Mouse (Mus musculus): ENCODE data around the gene Mfap3l. TPM values are rescaled to one million over a fixed set of nuclear protein-coding genes. Genes with fewer than 3 reads are reported as not detected.
"Not testable (repeated sequence)": the region's sequence is repeated elsewhere in the genome, so short reads cannot be mapped to it uniquely, and the experiment has no call there.

Mfap3l gene
- polyA plus RNA-seq, 1 experiment from 2014 or later: 0.27 TPM

DNA sequence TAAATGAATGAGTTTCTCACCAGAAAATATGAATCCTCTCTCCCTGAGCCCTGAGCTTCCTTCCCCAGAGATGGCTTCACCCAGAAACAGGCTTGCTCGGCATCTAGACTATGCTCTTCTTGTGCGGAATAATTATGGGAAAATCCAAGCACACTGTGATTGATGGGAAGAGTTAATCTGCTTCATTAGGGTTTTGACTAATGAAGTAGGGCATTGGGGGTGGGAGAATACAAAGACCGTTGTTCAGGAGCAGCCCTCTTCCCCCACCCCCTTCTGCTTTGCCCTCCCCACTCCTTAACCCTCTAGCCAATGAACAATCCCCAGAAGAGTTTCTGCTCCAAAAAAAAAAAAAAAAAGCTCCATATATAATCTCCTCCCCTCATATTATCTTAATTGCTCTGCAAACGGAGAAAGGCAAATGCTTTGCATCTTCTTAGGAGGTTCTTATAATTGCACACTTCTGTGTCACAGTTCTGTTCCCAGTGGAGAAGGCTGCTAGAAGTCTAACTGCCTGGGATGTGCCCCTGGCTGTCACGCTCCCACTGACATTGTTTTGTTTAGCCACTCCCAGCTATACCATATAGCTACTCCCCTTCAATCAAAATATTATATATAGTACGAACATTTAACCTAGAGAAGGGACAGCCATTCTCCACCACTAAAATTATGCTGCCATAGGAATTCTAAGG lies 24.9 kb downstream of the Mfap3l start:
- no peak overlapping the region for H3K9ac ChIP-seq
- H3K27ac ChIP-seq: no peak overlapping the region
- ATAC-seq (ENCODE audit: low read depth) (no peak), DNase-seq (no peak)
- H3K9me3 ChIP-seq (replicated peaks): no peaks in the 10 kb centered on the region
- WGBS (ENCODE audit: insufficient replicate concordance): 53% methylated on average over 6 of the region's 6 CpGs
- no peak overlapping the region for H3K4me2 ChIP-seq
- no peak overlapping the region for H3K4me3 ChIP-seq (replicated peaks)
- no peaks in the 10 kb centered on the region for H3K36me3 ChIP-seq
- H3K27me3 ChIP-seq: no peaks in the 10 kb centered on the region
- H3K4me1 ChIP-seq (replicated peaks): no peaks in the 10 kb centered on the region

DNA sequence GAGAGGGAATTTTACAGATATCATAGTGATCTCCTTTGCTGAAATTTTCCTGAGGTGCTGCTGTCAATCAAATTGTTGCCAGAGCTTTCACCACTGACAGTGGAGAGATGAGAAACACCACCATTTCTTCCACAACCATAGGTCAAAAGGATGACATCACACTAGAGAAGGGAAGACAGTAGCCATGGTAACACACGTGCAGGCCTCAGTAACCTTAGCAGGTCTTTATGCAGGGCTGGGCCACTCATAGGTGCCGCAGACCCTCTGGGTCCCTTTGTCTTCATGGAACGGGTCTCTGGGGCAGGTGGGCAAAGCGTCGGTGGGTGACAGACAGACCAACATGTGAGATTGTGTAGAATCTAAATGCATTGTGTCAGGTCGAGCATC lies 25.5 kb downstream of the Mfap3l start:
- ATAC-seq (ENCODE audit: low read depth) (no peak), DNase-seq (no peak)
- no peaks in the 10 kb centered on the region for H3K9me3 ChIP-seq (replicated peaks)
- 68% methylated on average over 6 of the region's 6 CpGs for WGBS (ENCODE audit: insufficient replicate concordance)
- no peaks in the 10 kb centered on the region for H3K27me3 ChIP-seq
- H3K4me2 ChIP-seq: no peak overlapping the region
- no peak overlapping the region for H3K9ac ChIP-seq
- H3K36me3 ChIP-seq: no peaks in the 10 kb centered on the region
- no peaks in the 10 kb centered on the region for H3K4me1 ChIP-seq (replicated peaks)
- no peak overlapping the region for H3K27ac ChIP-seq
- no peak overlapping the region for H3K4me3 ChIP-seq (replicated peaks)

DNA sequence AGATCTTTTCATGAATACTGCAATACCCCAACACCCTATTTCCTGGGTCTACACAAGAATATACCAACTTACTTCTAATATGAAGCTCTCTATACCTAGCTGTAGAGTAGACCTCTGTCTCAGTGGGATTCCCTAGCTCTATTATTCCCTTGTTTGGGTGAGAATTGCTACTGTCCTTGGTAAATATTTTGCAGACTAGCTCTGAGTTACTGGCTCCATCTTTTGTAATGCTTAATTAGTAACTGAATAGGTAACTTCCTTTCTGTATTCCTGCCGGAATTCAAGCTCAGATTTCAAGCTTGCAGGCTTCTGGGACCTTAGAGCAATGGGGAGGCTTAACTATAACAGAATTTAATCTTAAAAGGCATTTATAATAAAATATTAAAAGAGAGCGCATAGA lies 26.1 kb downstream of the Mfap3l start:
- H3K9me3 ChIP-seq (replicated peaks); H3K27ac ChIP-seq; ATAC-seq (ENCODE audit: low read depth); H3K4me2 ChIP-seq; H3K9ac ChIP-seq; H3K27me3 ChIP-seq; H3K4me1 ChIP-seq (replicated peaks); DNase-seq; H3K4me3 ChIP-seq (replicated peaks); H3K36me3 ChIP-seq: not testable (repeated sequence)
- 64% methylated on average over 2 of the region's 2 CpGs for WGBS (ENCODE audit: insufficient replicate concordance)

DNA sequence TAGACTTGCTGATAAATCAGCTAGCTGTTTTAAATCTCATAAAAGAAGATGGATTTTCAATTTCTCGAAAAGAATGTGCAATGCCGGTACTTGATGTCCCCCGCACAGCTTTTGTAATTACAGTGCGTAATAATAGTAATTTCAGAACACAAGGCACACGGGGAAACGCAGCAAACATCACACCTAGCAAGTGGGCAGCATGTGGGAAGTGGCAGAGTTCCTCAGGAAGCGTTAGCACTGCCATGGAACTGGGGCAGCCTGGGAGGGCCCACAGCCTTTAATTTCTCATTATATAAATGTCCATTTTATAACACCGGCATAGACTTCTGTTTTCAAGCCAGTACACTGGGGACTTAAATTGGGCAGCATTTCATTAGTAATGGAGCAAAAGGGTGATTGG lies 27.1 kb downstream of the Mfap3l start:
- Histone ChIP-seq H3K27me3 (no peaks in the 10 kb centered on the region), H3K4me2 (no peak overlapping the region), H3K4me3 (replicated peaks) (no peak overlapping the region), H3K4me1 (replicated peaks) (no peaks in the 10 kb centered on the region), H3K9me3 (replicated peaks) (no peaks in the 10 kb centered on the region), H3K9ac (no peak overlapping the region), H3K27ac (no peak overlapping the region), H3K36me3 (no peaks in the 10 kb centered on the region)
- ATAC-seq (ENCODE audit: low read depth) (no peak), DNase-seq (no peak)
- 76% methylated on average over 8 of the region's 8 CpGs for WGBS (ENCODE audit: insufficient replicate concordance)

DNA sequence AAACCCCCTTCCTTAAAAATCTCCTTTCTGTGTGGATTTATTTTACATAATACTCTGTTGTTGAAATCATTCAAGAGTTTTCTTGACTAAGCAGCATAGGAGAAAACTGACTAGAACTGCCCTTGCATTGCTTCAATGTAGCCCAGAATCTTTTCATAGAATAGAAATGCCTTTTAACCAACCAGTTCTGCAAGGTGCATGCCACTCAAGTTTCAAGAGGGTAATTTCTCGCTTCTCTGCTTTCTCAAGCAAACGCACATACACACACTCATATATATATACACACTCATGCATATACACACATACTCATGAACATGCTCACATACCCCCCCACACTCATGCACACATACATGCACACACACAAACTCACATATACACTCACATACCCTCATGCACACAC lies 28.6 kb downstream of the Mfap3l start:
- no peak overlapping the region for H3K27ac ChIP-seq
- no peak overlapping the region for H3K4me2 ChIP-seq
- 72% methylated on average over 2 of the region's 2 CpGs for WGBS (ENCODE audit: insufficient replicate concordance)
- no peak overlapping the region for H3K9ac ChIP-seq
- H3K9me3 ChIP-seq (replicated peaks): no peaks in the 10 kb centered on the region
- H3K36me3 ChIP-seq: no peaks in the 10 kb centered on the region
- ATAC-seq (ENCODE audit: low read depth) (no peak), DNase-seq (no peak)
- H3K4me1 ChIP-seq (replicated peaks): no peaks in the 10 kb centered on the region
- no peak overlapping the region for H3K4me3 ChIP-seq (replicated peaks)
- H3K27me3 ChIP-seq: no peaks in the 10 kb centered on the region

DNA sequence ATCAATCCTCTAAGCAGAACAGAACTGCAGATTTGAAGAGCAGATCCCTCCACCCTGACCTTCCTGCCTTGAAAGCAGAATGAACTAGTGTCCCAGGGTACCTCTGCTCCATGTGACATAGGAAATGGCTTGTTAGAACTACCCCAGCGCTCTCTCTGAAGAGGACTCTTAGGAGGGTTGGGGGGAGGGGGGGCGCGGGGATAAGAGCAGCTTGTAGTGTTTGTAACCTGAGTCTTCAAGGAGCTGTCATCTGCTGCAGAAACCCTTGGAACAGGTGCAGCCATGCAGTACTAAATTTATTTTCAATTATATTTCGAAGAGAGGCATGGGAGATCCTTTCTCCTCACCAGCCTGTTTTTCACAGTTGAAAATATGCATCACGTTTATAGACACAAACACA lies 30.9 kb downstream of the Mfap3l start:
- Histone ChIP-seq H3K36me3 (no peaks in the 10 kb centered on the region), H3K27me3 (no peaks in the 10 kb centered on the region), H3K4me1 (replicated peaks) (no peaks in the 10 kb centered on the region), H3K27ac (no peak overlapping the region), H3K9ac (no peak overlapping the region), H3K9me3 (replicated peaks) (no peaks in the 10 kb centered on the region), H3K4me3 (replicated peaks) (no peak overlapping the region), H3K4me2 (no peak overlapping the region)
- 57% methylated on average over 5 of the region's 5 CpGs for WGBS (ENCODE audit: insufficient replicate concordance)
- ATAC-seq (ENCODE audit: low read depth) (no peak), DNase-seq (no peak)

DNA sequence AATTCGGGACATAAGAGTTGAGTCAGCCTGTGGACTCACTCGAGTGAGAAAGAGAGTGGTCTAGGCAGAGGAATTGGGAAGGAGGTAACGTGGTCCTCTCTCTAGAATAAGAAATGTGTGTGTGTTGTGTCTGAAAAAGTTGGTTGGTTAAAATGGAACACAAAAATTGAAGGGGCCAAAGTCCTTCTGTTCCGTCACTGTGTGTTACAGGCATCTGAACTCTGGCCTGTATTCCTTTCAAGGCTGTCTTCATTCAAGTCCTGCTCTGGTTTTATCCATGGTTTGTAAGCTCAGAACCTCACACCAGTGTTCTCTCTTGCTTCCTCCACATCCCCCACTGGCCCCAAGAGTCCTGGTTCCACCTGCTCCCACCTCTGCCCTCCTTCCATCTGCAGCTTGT lies 33.2 kb downstream of the Mfap3l start:
- ATAC-seq (ENCODE audit: low read depth): no peak
- no peak overlapping the region for H3K27ac ChIP-seq
- no peaks in the 10 kb centered on the region for H3K36me3 ChIP-seq
- H3K4me3 ChIP-seq (replicated peaks): no peak overlapping the region
- no peak overlapping the region for H3K9ac ChIP-seq
- DNase-seq: no peak
- H3K27me3 ChIP-seq: no peaks in the 10 kb centered on the region
- no peak overlapping the region for H3K4me2 ChIP-seq
- H3K4me1 ChIP-seq (replicated peaks): no peaks in the 10 kb centered on the region
- 49% methylated on average over 4 of the region's 4 CpGs for WGBS (ENCODE audit: insufficient replicate concordance)
- no peaks in the 10 kb centered on the region for H3K9me3 ChIP-seq (replicated peaks)

DNA sequence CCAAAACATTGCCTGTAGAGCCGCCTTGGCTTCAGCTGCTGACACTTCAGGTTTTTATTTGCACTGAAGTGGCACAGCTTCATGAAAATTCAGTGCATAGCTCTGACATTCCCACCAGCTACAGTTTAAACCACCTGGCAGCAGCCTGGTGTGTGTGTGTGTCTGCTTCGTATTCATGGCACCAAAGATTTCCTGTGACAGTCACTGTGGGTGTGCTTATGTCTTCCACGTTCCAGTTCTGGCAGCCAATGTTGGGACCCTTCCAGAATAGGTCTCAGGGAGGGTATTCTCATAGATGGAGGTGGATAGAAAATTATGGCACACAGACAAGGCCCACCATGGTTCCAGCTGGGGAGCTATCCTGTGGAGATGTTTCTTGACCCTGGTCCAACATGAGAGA lies 34.2 kb downstream of the Mfap3l start:
- ATAC-seq (ENCODE audit: low read depth): no peak
- Histone ChIP-seq H3K27ac (no peak overlapping the region), H3K9me3 (replicated peaks) (no peaks in the 10 kb centered on the region), H3K4me3 (replicated peaks) (no peak overlapping the region), H3K27me3 (no peaks in the 10 kb centered on the region), H3K4me2 (no peak overlapping the region), H3K4me1 (replicated peaks) (no peaks in the 10 kb centered on the region), H3K9ac (no peak overlapping the region), H3K36me3 (no peaks in the 10 kb centered on the region)
- no peak for DNase-seq
- WGBS (ENCODE audit: insufficient replicate concordance): 54% methylated on average over 3 of the region's 3 CpGs

DNA sequence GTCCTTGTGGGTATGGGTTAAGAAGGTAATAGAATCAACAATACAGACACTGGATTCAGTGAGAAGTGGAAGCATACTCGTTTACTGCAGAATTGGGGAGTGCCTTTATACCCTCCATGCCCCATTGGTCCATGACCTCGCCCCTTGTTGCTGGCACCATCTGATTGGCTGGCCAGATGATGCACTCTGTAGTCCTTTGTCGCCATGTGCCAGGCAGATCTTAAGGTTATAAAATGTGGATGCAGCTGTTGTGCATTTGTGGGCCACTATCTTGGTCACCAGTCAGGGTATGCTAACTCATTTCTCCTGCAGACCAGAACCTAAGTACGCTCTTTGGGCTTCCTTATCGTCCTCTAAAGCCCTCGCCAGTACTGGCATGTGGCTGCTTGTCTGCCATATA lies 46.0 kb downstream of the Mfap3l start:
- no peak overlapping the region for H3K4me3 ChIP-seq (replicated peaks)
- no peaks in the 10 kb centered on the region for H3K36me3 ChIP-seq
- DNase-seq (no peak), ATAC-seq (ENCODE audit: low read depth) (no peak)
- H3K9ac ChIP-seq: no peak overlapping the region
- no peaks in the 10 kb centered on the region for H3K4me1 ChIP-seq (replicated peaks)
- WGBS (ENCODE audit: insufficient replicate concordance): 51% methylated on average over 6 of the region's 6 CpGs
- H3K9me3 ChIP-seq (replicated peaks): no peaks in the 10 kb centered on the region
- no peaks in the 10 kb centered on the region for H3K27me3 ChIP-seq
- H3K4me2 ChIP-seq: no peak overlapping the region
- H3K27ac ChIP-seq: no peak overlapping the region

DNA sequence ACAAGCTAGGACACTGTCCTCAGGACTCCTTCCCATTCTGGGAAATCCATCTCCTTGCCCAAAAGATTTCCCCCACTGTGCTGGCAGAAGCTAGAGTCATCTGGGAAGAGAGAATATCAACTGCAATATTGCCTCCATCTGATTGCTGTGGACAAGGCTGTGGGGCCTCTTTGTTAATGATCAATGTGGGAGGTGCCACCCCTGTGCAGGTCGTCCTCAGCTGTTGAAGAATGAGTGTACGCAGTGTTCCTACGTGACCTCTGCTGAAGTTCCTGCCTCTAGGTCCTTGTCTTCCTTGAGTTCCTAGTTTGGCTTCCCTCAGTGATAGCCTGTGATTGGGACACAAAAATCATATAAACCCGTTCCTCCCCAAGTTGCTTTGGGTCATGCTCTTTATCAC lies 49.2 kb downstream of the Mfap3l start:
- ATAC-seq (ENCODE audit: low read depth): no peak
- WGBS (ENCODE audit: insufficient replicate concordance): 63% methylated on average over 4 of the region's 4 CpGs
- no peaks in the 10 kb centered on the region for H3K4me1 ChIP-seq (replicated peaks)
- no peaks in the 10 kb centered on the region for H3K27me3 ChIP-seq
- no peak overlapping the region for H3K9ac ChIP-seq
- DNase-seq: no peak
- no peak overlapping the region for H3K4me3 ChIP-seq (replicated peaks)
- no peak overlapping the region for H3K27ac ChIP-seq
- H3K36me3 ChIP-seq: no peaks in the 10 kb centered on the region
- H3K4me2 ChIP-seq: no peak overlapping the region
- no peaks in the 10 kb centered on the region for H3K9me3 ChIP-seq (replicated peaks)

DNA sequence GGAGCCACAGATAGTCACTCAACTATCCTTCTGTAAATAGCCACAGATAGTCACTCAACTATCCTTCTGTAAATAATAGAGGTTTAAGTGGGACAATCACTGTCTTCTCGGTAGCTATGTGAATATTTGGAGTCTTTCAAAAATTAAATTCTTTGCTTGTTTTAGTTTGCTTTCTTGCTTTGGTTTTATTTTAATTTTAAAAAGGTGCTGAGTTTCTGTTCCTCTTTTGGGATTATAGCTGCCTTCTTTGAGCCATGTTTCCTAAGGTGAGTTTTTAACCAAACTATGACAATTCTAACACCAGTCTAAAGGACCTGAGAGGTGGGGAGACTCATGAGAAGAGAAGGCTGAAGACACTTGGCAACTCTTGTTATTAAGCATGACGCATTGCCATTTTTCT lies 49.7 kb downstream of the Mfap3l start:
- no peaks in the 10 kb centered on the region for H3K4me1 ChIP-seq (replicated peaks)
- ATAC-seq (ENCODE audit: low read depth) (no peak), DNase-seq (no peak)
- no peaks in the 10 kb centered on the region for H3K9me3 ChIP-seq (replicated peaks)
- H3K27ac ChIP-seq: no peak overlapping the region
- no peaks in the 10 kb centered on the region for H3K27me3 ChIP-seq
- no peak overlapping the region for H3K4me3 ChIP-seq (replicated peaks)
- H3K4me2 ChIP-seq: no peak overlapping the region
- no peaks in the 10 kb centered on the region for H3K36me3 ChIP-seq
- 69% methylated on average over 2 of the region's 2 CpGs for WGBS (ENCODE audit: insufficient replicate concordance)
- no peak overlapping the region for H3K9ac ChIP-seq

DNA sequence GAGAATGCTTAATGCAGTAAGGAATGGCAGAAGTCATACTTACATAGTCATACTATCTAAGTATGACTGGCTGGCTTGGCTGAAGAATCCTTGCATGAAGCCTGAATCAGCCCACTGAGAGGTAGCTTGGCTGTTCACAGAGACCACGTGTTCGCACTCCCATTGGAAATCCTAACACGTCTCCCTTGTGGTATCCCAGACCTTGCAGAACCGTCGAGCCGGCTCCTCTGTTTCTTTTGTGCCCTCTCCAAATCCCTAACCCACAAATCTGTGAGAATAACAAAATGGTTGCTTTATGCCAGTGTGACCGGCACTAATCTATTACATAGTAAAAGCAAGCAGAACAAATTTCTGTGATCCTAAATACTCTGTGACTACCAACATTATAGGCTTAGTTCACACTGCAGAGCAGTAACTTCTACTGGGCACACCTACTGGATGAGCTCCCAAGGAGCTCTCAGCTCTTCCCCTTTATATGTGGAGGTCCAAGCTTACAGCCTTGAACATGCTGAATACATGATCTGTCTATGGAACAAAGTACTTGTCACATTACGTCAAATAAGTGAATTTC lies 79.0 kb downstream of the Mfap3l start:
- H3K36me3 ChIP-seq: no peaks in the 10 kb centered on the region
- H3K4me3 ChIP-seq (replicated peaks): no peak overlapping the region
- H3K9me3 ChIP-seq (replicated peaks): no peaks in the 10 kb centered on the region; the same call in 1 of the 2 replicates
- WGBS (ENCODE audit: insufficient replicate concordance): 75% methylated on average over 8 of the region's 8 CpGs
- no peak overlapping the region for H3K27ac ChIP-seq
- ATAC-seq (ENCODE audit: low read depth) (no peak), DNase-seq (no peak)
- H3K4me1 ChIP-seq (replicated peaks): no peaks in the 10 kb centered on the region
- no peak overlapping the region for H3K9ac ChIP-seq
- H3K27me3 ChIP-seq: no peaks in the 10 kb centered on the region
- H3K4me2 ChIP-seq: no peak overlapping the region

All from liver, embryonic 13.5 days (tissue).